Mouse (Mus musculus) hindbrain, embryonic 14.5 days (tissue): ENCODE data around the gene Gm5286. TPM values are rescaled to one million over a fixed set of nuclear protein-coding genes. Genes with fewer than 3 reads are reported as not detected.
"Not testable (repeated sequence)": the region's sequence is repeated elsewhere in the genome, so short reads cannot be mapped to it uniquely, and the experiment has no call there.

ENCODE experiments used
- ATAC-seq: fragments of 200-750 bp; cut with Nextera tagmentation; 2 replicates; pipeline ENCODE4 v1.8.0; 2017; ENCODE audit warnings: moderate number of reproducible peaks, mild to moderate bottlenecking, moderate TSS enrichment, moderate library complexity; ENCODE audit not compliant: low FRiP score
- DNase-seq: peaks from one replicate; pipeline ENCODE4 v3.0.0-alpha.2; 2015; ENCODE audit warnings: low spot score
- H3K27ac ChIP-seq: fragments of 300-500 bp; sonication (generic); 2 replicates; pipeline ENCODE4 v1.5.1; 2014; ENCODE audit warnings: mild to moderate bottlenecking, moderate library complexity
- H3K27me3 ChIP-seq: fragments of 300-500 bp; sonication (generic); 2 replicates; pipeline ENCODE4 v1.6.1; 2014; ENCODE audit warnings: mild to moderate bottlenecking, low read length, mixed read lengths; ENCODE audit not compliant: control insufficient read depth, insufficient read depth
- H3K36me3 ChIP-seq: fragments of 300-500 bp; sonication (generic); replicated peaks from 2 replicates; pipeline ENCODE4 v1.6.1; 2014; ENCODE audit not compliant: control insufficient read depth, insufficient read depth
- H3K4me1 ChIP-seq: fragments of 300-500 bp; sonication (generic); replicated peaks from 2 replicates; pipeline ENCODE4 v1.6.1; 2014; ENCODE audit warnings: antibody characterized with exemption, low read length, mixed read lengths; ENCODE audit not compliant: control insufficient read depth, insufficient read depth
- H3K4me2 ChIP-seq: fragments of 300-500 bp; sonication (generic); replicated peaks from 2 replicates; pipeline ENCODE4 v1.6.1; 2014; ENCODE audit warnings: mild to moderate bottlenecking, moderate library complexity
- H3K4me3 ChIP-seq: fragments of 300-500 bp; sonication (generic); replicated peaks from 2 replicates; pipeline ENCODE4 v1.5.1; 2014; ENCODE audit warnings: mild to moderate bottlenecking, low read length
- H3K9ac ChIP-seq: fragments of 300-500 bp; sonication (generic); 2 replicates; pipeline ENCODE4 v1.6.1; 2014
- H3K9me3 ChIP-seq: fragments of 300-500 bp; sonication (generic); 2 replicates; pipeline ENCODE4 v1.6.1; 2016; ENCODE audit warnings: low read length; ENCODE audit not compliant: control insufficient read depth
- WGBS: fragments of 180-500 bp; shearing (Covaris S2); extraction: QIAGEN DNeasy Blood & Tissue Kit; methylation state at CpG from one replicate; pipeline ENCODE4 v1.1.7; 2014; 5-methylcytosine and 5-hydroxymethylcytosine counted together
- polyA plus RNA-seq: library from polyadenylated mRNA; unstranded; fragments of >200 nt; fragmentation: Nextera tagmentation; extraction: Ambion mirVana; gene quantifications from 2 replicates; pipeline ENCODE4 v1.2.1, GENCODE M21; 2014

The Gm5286 gene
- not detected in 2 replicates for polyA plus RNA-seq

GRCm38 (mm10) chr3:94196414-94196813 is at the start of gene Gm5286:
Gene Gm5286, plus strand, starts transcription at chr3:94196714.
- not testable (repeated sequence) for H3K4me1 ChIP-seq, DNase-seq
- WGBS, result 89% methylated on average over 2 of the region's 4 CpGs

GRCm38 (mm10) chr3:94167351-94167750 is 29.2 kb upstream of the Gm5286 start:
- not testable (repeated sequence) for H3K4me3 ChIP-seq, H3K4me2 ChIP-seq, H3K9me3 ChIP-seq, H3K36me3 ChIP-seq, ATAC-seq, H3K27ac ChIP-seq, H3K9ac ChIP-seq, H3K4me1 ChIP-seq, DNase-seq, H3K27me3 ChIP-seq

More at GRCm38 (mm10) chr3:94196414-94196813, at the start of gene Gm5286:
- H3K9ac ChIP-seq, H3K27me3 ChIP-seq, H3K4me3 ChIP-seq, ATAC-seq, H3K9me3 ChIP-seq, H3K4me2 ChIP-seq, H3K36me3 ChIP-seq, H3K27ac ChIP-seq: not testable (repeated sequence)

GRCm38 (mm10) chr3:94178093-94178492 is 18.4 kb upstream of the Gm5286 start, which contains the start of gene Gm10696:
Gene Gm10696, minus strand, starts transcription at chr3:94178193.
- H3K27ac ChIP-seq, H3K4me1 ChIP-seq, H3K4me3 ChIP-seq, H3K9me3 ChIP-seq, H3K27me3 ChIP-seq, H3K4me2 ChIP-seq, DNase-seq, H3K9ac ChIP-seq, H3K36me3 ChIP-seq, ATAC-seq: not testable (repeated sequence)
- 100% methylated on average over 1 of the region's 1 CpGs for WGBS

Other genes with a start within 250 kb of the Gm5286 start
- not detected in 2 replicates for gene Tdpoz5, start 235.4 kb upstream of the Gm5286 start, polyA plus RNA-seq
- gene Gm9125, start 141.8 kb upstream of the Gm5286 start, polyA plus RNA-seq, result not detected in 2 replicates
- gene Gm10697, start 124.1 kb upstream of the Gm5286 start, polyA plus RNA-seq, result not detected in 2 replicates
- not detected in 2 replicates for gene Gm10696, start 18.5 kb upstream of the Gm5286 start, polyA plus RNA-seq
- gene Gm4778, start 67.3 kb downstream of the Gm5286 start, polyA plus RNA-seq, result not detected in 2 replicates
- gene Them4, start 113.4 kb downstream of the Gm5286 start, polyA plus RNA-seq, result 62.1 and 66.4 TPM in 2 replicates
- gene Them5, start 145.4 kb downstream of the Gm5286 start, polyA plus RNA-seq, result not detected in 2 replicates
- 2.6 and 4.1 TPM in 2 replicates for gene C2cd4d, start 165.7 kb downstream of the Gm5286 start, polyA plus RNA-seq
- gene Rorc, start 176.1 kb downstream of the Gm5286 start, polyA plus RNA-seq, result 0.36 and 0.57 TPM in 2 replicates
- 0.94 and 1.1 TPM in 2 replicates for gene Lingo4, start 201.8 kb downstream of the Gm5286 start, polyA plus RNA-seq
- 45.8 and 53.5 TPM in 2 replicates for gene Tdrkh, start 216.6 kb downstream of the Gm5286 start, polyA plus RNA-seq
- 58.4 and 59.9 TPM in 2 replicates for gene Mrpl9, start 246.6 kb downstream of the Gm5286 start, polyA plus RNA-seq
- 0.89 and 1.2 TPM in 2 replicates for gene Oaz3, start 247.2 kb downstream of the Gm5286 start, polyA plus RNA-seq